Mouse (Mus musculus) CH12.LX (cell line): ENCODE results near the gene Krtap8-1.

Experiments
- CTCF ChIP-seq, 2 experiments: IDR thresholded peaks in 1 of 2; conservative IDR thresholded peaks in 1 of 2; 2 replicates each; pipeline ENCODE4 v1.5.1; 2011 to 2012; ENCODE audit warnings: low read depth in 2 of 2, low read length in 2 of 2, improper control_type of control experiment in 1 of 2, inconsistent platforms in 1 of 2, mild to moderate bottlenecking in 1 of 2, moderate library complexity in 1 of 2
- EP300 ChIP-seq: IDR thresholded peaks from 2 replicates; pipeline ENCODE4 v1.6.1; 2011; ENCODE audit warnings: low read length, improper control_type of control experiment
- MAZ ChIP-seq: IDR thresholded peaks from 2 replicates; pipeline ENCODE4 v1.6.1; 2012; ENCODE audit warnings: low read depth, mild to moderate bottlenecking, inconsistent platforms, low read length, improper control_type of control experiment, moderate library complexity

GRCm38 (mm10) chr16:89528380-89528779 is 40.6 kb upstream of the Krtap8-1 start:
- no peak for TF ChIP-seq EP300
- no peak for TF ChIP-seq CTCF (conservative IDR thresholded peaks at IDR 0.05 in 1 of 2, IDR thresholded peaks at IDR 0.05 in 1 of 2; ENCODE audit: low read depth in 2 of 2, low read length in 2 of 2)
- TF ChIP-seq MAZ, result no peak
